Mouse (Mus musculus): ENCODE results near the gene Kazn. TPM values are rescaled to one million over a fixed set of nuclear protein-coding genes. Genes with fewer than 3 reads are reported as not detected.

The Kazn gene
- polyA plus RNA-seq, 1 experiment from 2014 or later = 6.1 TPM

DNA sequence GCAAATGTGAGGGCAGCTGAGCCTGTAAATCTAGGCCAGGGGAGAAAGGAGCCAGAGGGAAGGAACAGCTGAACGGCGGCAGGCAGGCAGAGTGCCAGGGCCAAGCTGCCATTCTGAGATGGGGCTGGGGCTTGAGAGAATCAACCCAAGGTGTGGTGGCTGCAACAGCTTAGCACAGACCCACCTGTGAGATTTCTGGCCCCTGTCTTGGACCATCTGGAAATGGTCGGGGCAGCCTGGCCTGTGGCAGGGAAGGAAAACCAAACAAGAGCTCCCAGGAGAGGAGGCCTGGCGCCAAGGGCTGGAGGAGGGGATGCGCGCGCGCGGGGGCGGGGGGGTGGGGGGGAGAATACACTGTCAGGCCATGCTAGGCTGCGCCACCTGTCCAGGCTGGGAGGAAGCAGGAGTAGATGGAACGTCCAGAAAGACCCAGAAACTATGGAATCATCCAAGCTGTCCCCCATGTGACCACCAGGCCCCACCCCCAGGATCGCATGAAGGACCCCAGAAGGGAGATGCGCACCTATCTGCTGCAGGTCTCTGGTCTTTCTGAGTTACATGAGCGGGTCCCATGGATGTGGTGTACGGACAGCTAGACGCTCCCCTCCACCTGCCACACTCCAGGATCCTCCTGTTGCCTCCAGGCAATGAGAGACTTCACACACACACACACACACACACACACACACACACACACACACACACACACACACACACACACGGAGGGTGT, 158.1 kb downstream of the Kazn start:
- in situ Hi-C loops (cut with MboI; ENCODE audit: low pct_unique_long_range_greater_than_20kb) = no loop called here
- H3K27me3 ChIP-seq = no peaks in the 10 kb centered on the region
- DNase-seq (ENCODE audit: low read depth, low spot score) = no peak
- no peak for ATAC-seq
- CTCF ChIA-PET = no interaction called here
- no peak for TF ChIP-seq CTCF (IDR thresholded peaks at IDR 0.05)
- POLR2A ChIA-PET = no interaction called here

DNA sequence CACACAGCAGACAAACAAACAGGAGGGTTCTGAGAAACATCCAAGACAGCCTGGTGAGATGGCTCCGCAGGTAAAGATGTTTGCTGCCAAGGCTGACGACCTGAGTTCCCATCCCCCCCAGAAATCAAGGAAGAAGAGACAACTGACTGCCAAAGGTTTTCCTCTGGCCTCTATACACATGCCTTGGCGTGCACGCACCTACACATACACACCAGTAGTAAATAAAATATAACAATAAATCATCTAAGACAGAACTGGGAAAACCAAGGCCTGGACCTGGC, 158.8 kb downstream of the Kazn start:
- no peaks in the 10 kb centered on the region for H3K27me3 ChIP-seq
- CTCF ChIA-PET = no interaction called here
- in situ Hi-C loops (cut with MboI; ENCODE audit: low pct_unique_long_range_greater_than_20kb) = no loop called here
- ATAC-seq = no peak
- DNase-seq (ENCODE audit: low read depth, low spot score) = no peak
- TF ChIP-seq CTCF (IDR thresholded peaks at IDR 0.05) = no peak
- POLR2A ChIA-PET = no interaction called here

DNA sequence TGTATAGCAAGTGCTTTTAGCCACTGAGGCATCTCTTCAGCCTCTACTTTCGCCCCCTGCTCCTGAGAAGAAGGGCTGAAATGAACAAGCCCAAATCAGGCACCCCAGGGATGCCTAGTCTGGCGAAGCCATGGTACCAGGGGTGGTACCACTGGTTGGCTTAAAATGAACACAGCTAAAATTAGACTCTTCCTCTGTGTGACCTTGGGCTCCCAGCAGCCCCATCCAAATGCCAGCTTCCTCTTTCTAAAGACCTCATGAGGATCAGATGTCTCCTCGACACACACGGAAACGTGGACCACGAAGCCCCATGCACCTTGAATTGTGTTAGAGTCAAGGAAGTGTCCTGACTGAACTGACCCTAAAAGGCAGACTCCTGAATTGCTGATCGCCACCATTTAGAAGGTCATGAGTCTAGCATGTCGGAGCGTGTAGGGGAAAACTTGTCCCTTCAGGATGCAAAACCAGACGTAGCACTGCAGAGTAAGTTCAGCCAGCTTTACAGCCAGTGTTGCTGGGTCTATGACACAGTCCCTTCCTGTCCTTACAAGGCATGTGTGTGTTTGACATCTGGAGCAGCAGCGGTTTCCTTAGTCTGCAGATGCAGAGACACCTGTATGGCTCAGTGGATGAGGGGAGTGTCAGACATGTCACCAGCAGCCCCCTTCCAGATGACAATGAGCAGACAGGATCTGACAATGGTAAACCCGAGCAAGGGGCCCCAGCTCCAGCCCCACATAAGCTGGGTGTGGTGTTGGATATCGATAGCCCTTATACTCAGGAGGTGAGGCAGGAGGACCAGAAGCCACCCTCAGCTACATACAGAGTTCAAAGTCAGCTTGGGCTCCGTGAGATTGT, 159.3 kb downstream of the Kazn start:
- DNase-seq (ENCODE audit: low read depth, low spot score) (no peak), ATAC-seq (no peak)
- ChIA-PET CTCF (no interaction called here), POLR2A (no interaction called here)
- in situ Hi-C loops (cut with MboI; ENCODE audit: low pct_unique_long_range_greater_than_20kb) = no loop called here
- H3K27me3 ChIP-seq = no peaks in the 10 kb centered on the region
- no peak for TF ChIP-seq CTCF (IDR thresholded peaks at IDR 0.05)

DNA sequence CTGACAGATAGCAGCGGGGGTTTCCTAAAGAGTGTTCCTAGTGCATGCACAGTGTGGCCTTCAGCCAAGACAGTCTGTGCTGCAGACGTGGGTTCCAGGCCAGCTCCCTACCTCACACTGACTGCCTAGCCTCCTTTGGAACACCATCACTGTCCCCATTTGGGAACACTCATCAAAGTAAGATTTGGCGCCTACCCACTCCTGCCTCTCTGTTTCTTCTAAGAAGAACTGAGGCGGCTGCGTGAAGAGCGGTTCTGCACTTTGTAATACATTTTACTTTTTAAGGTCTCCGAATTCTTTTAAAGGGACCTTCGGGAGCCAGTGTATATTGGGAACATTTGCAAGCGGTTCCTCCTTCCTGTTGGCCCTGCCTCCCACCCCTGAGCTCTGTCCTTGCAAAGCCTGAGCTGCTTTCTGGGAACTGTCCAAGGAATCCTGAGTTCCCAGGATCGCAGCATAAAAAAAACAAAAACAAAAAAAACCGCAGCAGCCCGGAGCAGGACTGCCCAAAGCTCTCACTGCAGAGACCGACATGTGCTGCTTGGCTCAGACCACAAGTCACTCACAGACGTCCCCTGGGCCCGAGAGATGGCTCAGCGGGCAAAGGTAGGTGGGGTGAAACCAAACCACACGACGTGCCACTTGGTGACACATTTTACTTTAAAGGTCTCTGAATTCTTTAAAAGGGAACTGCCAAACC, 161.5 kb downstream of the Kazn start:
- H3K27me3 ChIP-seq = no peaks in the 10 kb centered on the region
- no peak for DNase-seq (ENCODE audit: low read depth, low spot score)
- in situ Hi-C loops (cut with MboI; ENCODE audit: low pct_unique_long_range_greater_than_20kb) = no loop called here
- no peak for TF ChIP-seq CTCF (IDR thresholded peaks at IDR 0.05)
- CTCF ChIA-PET = interaction anchor here (1.1 kb wide), 1 partner anchor 72 kb away, joined by 4 read pairs; no protein-coding TSS in a partner anchor
- peak; percentile 39 for ATAC-seq
- POLR2A ChIA-PET = interaction anchor here (0.6 kb wide), 1 partner anchor 51 kb away, joined by 5 read pairs; no protein-coding TSS in a partner anchor

DNA sequence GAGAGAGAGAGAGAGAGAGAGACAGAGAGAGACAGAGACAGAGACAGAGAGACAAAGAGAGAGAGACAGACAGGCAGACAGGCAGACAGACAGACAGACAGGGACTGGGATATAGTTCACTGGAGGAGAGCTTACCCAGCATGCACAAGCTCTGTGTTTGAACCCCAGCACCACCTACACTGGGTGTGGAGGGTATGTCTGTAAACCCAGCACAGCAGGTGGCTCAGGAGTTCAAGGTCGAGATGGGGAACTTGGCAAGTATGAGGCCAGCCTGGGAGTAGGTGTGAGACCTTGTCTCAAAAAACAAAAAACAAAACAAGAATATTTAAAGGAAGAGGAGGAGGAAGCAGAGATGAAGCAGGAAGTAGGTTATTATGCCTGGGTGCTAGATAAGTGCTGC, 162.3 kb downstream of the Kazn start:
- POLR2A ChIA-PET = no interaction called here
- CTCF ChIA-PET = no interaction called here
- ATAC-seq = no peak
- TF ChIP-seq CTCF (IDR thresholded peaks at IDR 0.05) = no peak
- in situ Hi-C loops (cut with MboI; ENCODE audit: low pct_unique_long_range_greater_than_20kb) = no loop called here
- H3K27me3 ChIP-seq = no peaks in the 10 kb centered on the region
- no peak for DNase-seq (ENCODE audit: low read depth, low spot score)

DNA sequence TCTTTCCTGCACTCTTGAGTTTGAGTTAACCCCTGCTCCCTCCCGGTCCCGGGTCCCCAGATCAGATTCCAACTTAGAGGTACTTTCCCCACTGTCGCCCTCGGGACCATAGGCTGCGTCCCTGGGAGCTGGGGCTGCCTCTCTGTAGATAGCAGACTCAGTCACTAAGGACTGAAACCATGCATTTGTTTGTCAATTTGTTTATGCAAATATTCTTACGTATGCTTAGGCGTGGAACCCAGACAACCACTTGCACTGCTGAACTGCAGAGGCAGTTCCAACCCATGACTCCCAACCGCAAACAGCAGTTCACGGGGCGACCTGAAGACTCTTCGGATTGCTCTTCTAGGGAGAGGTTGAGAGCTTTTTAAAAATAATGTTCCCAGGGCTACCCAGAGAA, 163.3 kb downstream of the Kazn start:
- no peaks in the 10 kb centered on the region for H3K27me3 ChIP-seq
- DNase-seq (ENCODE audit: low read depth, low spot score) (no peak), ATAC-seq (no peak)
- TF ChIP-seq CTCF (IDR thresholded peaks at IDR 0.05) = no peak
- ChIA-PET POLR2A (interaction anchor here (0.8 kb wide), 1 partner anchor 27 kb away, joined by 3 read pairs; no protein-coding TSS in a partner anchor), CTCF (interaction anchor here (1.3 kb wide), 1 partner anchor 20 kb away, joined by 3 read pairs; no protein-coding TSS in a partner anchor)
- in situ Hi-C loops (cut with MboI; ENCODE audit: low pct_unique_long_range_greater_than_20kb) = no loop called here

DNA sequence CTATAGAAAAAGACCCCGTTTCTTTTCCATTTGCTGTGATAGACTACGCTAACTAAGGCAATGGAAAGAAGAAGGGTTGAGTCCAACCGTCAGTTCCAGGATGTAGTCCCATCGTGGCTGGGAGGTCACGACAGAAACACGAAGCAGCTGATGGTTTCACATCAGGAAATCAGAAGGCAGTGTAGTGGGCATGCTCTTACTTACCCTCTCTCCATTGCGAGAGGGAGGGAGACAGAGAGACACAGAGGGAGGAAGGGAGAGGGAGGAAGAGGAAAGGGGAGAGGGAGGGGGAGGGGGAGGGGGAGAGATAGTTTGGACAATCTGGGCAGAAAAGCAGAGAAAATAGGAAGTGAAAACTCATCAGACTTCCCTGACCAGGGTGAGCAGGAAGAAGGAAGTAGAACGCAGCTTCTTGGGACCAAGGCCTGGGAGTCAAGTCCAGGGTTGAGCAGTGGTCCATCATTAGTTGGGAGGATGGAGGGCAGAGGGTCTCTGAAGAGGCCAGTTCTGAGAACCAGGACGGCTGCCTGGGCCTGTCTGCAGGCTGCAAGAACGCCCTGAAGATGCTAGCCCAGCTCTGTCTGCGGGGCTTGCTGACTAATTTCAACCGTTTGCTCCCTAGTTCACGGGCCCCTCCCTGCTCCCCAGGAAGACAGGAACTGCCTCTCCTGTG, 165.0 kb downstream of the Kazn start:
- CTCF ChIA-PET = interaction anchor here (1.0 kb wide), 1 partner anchor 9 kb away, joined by 3 read pairs; no protein-coding TSS in a partner anchor
- POLR2A ChIA-PET = no interaction called here
- in situ Hi-C loops (cut with MboI; ENCODE audit: low pct_unique_long_range_greater_than_20kb) = no loop called here
- TF ChIP-seq CTCF (IDR thresholded peaks at IDR 0.05) = no peak
- H3K27me3 ChIP-seq = no peaks in the 10 kb centered on the region
- ATAC-seq (no peak), DNase-seq (ENCODE audit: low read depth, low spot score) (no peak)

DNA sequence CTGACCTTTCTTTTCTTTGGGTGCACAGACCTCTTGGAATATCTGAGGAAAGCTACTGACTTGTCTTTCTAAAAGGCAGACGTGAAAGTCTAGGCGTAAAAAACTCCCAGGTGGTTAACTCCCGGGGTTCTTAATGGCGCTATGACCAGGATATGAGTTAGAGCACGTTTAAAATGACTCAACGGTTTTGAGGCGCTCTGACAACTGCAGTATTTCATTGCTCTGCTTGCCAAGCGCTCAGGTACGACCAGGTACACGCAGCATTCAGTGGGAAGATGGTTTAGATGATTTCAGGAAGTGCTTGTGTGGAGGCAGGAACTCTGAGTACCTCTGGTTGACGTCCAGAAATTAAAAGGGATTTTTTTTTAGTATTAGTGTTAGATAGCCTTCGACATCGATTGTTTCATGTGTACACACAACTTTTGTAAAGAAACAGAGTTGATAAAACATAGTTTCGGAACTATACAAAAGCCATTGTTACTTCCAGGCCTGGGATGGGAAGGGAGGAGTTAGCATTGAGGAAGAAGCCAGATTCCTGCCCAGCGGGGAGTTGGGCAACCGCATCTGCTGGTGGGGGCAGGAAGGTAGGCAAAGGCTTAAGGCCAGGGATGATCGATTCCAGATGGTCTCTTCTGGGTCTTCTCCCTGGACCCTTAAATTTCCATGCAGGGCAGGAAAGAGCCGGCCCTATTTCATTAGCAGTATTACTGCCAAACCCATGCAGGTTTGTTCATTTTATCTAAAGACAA, 167.8 kb downstream of the Kazn start:
- ATAC-seq (no peak), DNase-seq (ENCODE audit: low read depth, low spot score) (no peak)
- CTCF ChIA-PET = no interaction called here

DNA sequence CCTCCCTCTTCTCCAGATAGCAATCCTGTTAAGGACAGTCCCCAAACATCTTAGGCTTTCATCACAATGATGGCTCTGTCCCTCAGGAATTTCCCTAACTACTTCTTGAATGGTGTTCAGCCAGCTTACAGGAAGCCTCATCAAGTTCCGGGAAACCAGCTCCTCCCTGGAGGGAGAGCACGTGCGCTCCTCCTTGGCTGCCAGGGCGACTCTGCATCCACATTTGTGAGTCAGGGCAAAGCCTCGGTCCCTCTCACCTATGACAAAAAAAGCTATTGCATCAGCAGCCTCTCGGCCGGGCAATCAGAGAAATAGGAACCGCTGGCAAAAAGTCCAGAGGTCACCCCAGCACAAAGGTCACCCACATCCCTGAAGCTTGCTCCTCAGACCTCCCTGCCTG, 168.4 kb downstream of the Kazn start:
- ChIA-PET POLR2A (no interaction called here), CTCF (no interaction called here)
- H3K27me3 ChIP-seq = no peaks in the 10 kb centered on the region
- no peak for TF ChIP-seq CTCF (IDR thresholded peaks at IDR 0.05)
- ATAC-seq (no peak), DNase-seq (ENCODE audit: low read depth, low spot score) (no peak)
- in situ Hi-C loops (cut with MboI; ENCODE audit: low pct_unique_long_range_greater_than_20kb) = no loop called here

More for the DNA sequence above, 167.8 kb downstream of the Kazn start:
- no peak for TF ChIP-seq CTCF (IDR thresholded peaks at IDR 0.05)
- in situ Hi-C loops (cut with MboI; ENCODE audit: low pct_unique_long_range_greater_than_20kb) = no loop called here
- no peaks in the 10 kb centered on the region for H3K27me3 ChIP-seq
- POLR2A ChIA-PET = no interaction called here
